Mouse (Mus musculus): ENCODE measurements around the gene Smc1b. TPM values are rescaled to one million over a fixed set of nuclear protein-coding genes. Genes with fewer than 3 reads are reported as not detected.

The Smc1b gene
- polyA plus RNA-seq, 1 experiment = 0.08 TPM

DNA sequence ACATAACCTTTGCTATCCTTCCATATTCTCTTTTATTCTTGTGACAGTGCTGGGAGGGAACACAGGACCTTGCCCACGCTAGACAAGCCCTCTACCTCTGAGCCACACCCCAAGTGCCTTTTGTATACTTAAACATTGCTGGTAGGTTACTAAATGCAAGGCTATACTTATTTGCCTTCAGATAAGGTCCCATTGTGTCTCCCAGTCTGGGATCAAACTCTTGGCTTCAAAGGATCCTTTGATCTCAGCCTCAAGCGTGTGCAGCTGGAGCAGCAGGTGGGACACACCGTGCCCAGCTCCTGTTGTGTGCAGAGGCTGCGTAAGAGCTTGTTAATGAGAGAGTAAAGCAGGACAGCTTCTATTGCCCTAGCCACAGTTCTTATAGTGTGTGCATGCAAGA, 104.0 kb downstream of the Smc1b start:
- TF ChIP-seq CTCF (IDR thresholded peaks at IDR 0.05; ENCODE audit: extremely low read depth, insufficient read depth, insufficient read length, insufficient replicate concordance) = no peak
- TF ChIP-seq POLR2A (IDR thresholded peaks at IDR 0.05; ENCODE audit: low read depth, low read length) = no peak
- H3K27me3 ChIP-seq (ENCODE audit: control insufficient read depth, insufficient read depth, low read length) = no peaks in the 10 kb centered on the region
- DNase-seq (ENCODE audit: low read depth in 1 of 2, low spot score in 2 of 2) = no peak
- H3K36me3 ChIP-seq (ENCODE audit: control insufficient read depth, insufficient read depth, low read length) = no peaks in the 10 kb centered on the region
- H3K27ac ChIP-seq (ENCODE audit: insufficient read depth, low read length) = no peak overlapping the region
- no peak overlapping the region for H3K4me3 ChIP-seq (ENCODE audit: extremely low read depth, insufficient read depth, insufficient read length)
- H3K4me1 ChIP-seq (ENCODE audit: control insufficient read depth, insufficient read depth, insufficient read length) = no peaks in the 10 kb centered on the region
- 75% methylated on average over 4 of the region's 4 CpGs for WGBS

DNA sequence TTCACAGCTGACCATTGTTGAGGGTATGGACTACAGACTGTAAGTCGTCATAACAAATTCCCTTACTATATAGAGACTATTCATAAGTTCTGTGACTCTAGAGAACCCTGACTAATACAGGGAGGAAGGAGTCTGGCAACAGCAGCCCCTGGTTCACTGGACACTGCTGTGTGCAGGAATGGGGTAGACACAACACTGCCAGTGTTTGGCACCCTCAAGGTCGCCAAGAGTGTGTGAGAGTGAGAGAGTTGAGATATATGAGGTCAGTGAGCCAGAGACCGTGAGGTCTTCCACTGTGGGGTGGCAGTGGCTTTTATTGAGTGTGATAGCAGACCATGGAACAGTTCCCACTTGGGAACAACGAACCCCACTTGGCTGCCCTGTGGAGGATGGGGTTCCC, 105.6 kb downstream of the Smc1b start:
- 76% methylated on average over 4 of the region's 4 CpGs for WGBS

DNA sequence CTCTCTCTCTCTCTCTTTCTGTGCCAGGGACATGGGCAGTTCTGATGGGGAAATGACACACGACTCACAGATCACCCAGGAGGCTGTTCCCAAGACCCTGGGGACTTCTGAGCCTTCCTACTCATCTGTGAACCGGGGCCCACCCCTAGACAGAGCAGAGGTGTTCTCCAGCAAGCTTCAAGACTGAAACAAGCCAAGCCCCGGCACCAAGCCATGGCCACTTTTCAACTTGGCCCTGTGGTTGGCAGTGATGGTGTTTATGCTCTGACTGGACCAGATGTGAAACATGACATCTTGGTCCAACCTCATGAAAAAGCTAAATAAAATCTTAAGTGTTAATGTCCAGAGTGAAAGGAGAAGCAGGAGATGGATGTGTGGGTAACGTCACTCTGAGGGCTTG, 109.6 kb downstream of the Smc1b start:
- TF ChIP-seq CTCF (IDR thresholded peaks at IDR 0.05; ENCODE audit: extremely low read depth, insufficient read depth, insufficient read length, insufficient replicate concordance) (no peak), POLR2A (IDR thresholded peaks at IDR 0.05; ENCODE audit: low read depth, low read length) (no peak)
- Histone ChIP-seq H3K27ac (ENCODE audit: insufficient read depth, low read length) (no peak overlapping the region), H3K4me1 (ENCODE audit: control insufficient read depth, insufficient read depth, insufficient read length) (no peaks in the 10 kb centered on the region), H3K4me3 (ENCODE audit: extremely low read depth, insufficient read depth, insufficient read length) (no peak overlapping the region), H3K36me3 (ENCODE audit: control insufficient read depth, insufficient read depth, low read length) (no peaks in the 10 kb centered on the region), H3K27me3 (ENCODE audit: control insufficient read depth, insufficient read depth, low read length) (no peaks in the 10 kb centered on the region)
- DNase-seq (ENCODE audit: low read depth in 1 of 2, low spot score in 2 of 2) = no peak
- WGBS = 63% methylated on average over 4 of the region's 4 CpGs

More for the DNA sequence above, 105.6 kb downstream of the Smc1b start:
- Histone ChIP-seq H3K4me1 (ENCODE audit: control insufficient read depth, insufficient read depth, insufficient read length) (no peaks in the 10 kb centered on the region), H3K27ac (ENCODE audit: insufficient read depth, low read length) (no peak overlapping the region), H3K36me3 (ENCODE audit: control insufficient read depth, insufficient read depth, low read length) (no peaks in the 10 kb centered on the region), H3K4me3 (ENCODE audit: extremely low read depth, insufficient read depth, insufficient read length) (no peak overlapping the region), H3K27me3 (ENCODE audit: control insufficient read depth, insufficient read depth, low read length) (no peaks in the 10 kb centered on the region)
- no peak for TF ChIP-seq POLR2A (IDR thresholded peaks at IDR 0.05; ENCODE audit: low read depth, low read length)
- DNase-seq (ENCODE audit: low read depth in 1 of 2, low spot score in 2 of 2) = no peak

DNA sequence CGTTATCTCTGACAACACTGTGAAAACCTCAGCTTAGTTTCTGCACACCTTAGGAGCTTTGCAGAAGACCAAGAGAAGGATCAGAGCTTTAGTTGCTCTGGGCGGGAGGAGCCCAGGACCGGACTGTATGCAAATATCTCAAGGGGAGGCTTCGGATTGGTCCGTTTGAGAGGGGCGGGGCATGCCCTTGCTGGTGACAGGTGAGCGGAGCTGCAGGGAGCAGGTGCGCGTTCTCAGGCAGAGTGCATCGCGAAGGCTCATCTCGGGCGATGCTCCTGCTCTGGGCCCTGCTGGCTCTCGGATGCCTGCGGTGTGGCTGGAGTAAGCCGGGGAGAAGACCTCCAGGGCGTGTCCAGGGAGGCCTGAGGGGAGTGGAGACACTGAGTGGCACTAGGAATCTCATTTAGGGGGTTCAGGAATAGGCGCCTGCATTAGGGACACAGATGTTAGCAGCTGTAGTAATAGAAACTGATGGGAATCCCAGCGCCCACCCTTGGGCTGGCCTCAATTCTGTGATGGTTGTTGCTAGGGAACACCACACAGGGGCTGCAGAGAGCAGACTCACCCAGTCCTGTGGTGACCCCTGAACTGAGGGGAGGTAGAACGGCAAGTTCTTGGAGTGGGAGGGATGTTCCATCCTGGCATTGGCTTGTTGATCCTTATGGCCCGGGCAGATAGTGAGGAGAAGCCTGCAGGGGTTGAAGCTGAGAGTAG, 114.7 kb downstream of the Smc1b start, which contains the start of gene Upk3a:
Upk3a (plus strand) TSS at position 191 of the 714 bp plus-strand sequence.
- WGBS = 14% methylated on average over 21 of the region's 21 CpGs
- H3K27me3 ChIP-seq (ENCODE audit: control insufficient read depth, insufficient read depth, low read length) = peaks cover 3% of the 10 kb centered on the region; the same call in 1 of the 2 replicates
- no peaks in the 10 kb centered on the region for H3K36me3 ChIP-seq (ENCODE audit: control insufficient read depth, insufficient read depth, low read length)
- no peaks in the 10 kb centered on the region; the same call in 1 of the 2 replicates for H3K4me1 ChIP-seq (ENCODE audit: control insufficient read depth, insufficient read depth, insufficient read length)
- DNase-seq (ENCODE audit: low read depth in 1 of 2, low spot score in 2 of 2) = peak in 1 of 2 experiments; percentile 14
- TF ChIP-seq POLR2A (IDR thresholded peaks at IDR 0.05; ENCODE audit: low read depth, low read length) (no peak), CTCF (IDR thresholded peaks at IDR 0.05; ENCODE audit: extremely low read depth, insufficient read depth, insufficient read length, insufficient replicate concordance) (no peak)
- H3K27ac ChIP-seq (ENCODE audit: insufficient read depth, low read length) = no peak within 1 kb of the TSS
- no peak within 1 kb of the TSS for H3K4me3 ChIP-seq (ENCODE audit: extremely low read depth, insufficient read depth, insufficient read length)

DNA sequence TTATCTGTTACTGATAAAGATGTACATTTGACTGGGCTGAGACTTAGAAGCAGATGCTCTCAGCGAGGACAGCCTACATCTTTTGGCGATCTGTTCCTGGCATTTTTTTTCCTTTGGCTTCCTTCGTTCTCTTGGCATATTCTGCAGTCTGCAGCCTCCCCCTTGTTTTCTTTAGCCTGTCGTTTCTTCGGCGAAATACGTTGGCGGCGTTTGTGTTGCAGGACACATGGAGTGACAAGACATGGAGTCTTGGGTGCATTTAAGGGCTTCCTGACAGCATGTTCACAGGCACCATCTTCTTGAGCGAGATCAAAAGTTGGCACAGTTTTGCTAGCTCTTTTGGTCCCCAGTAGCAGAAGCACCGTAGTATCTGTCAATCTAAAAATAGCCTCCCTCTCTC, 116.0 kb downstream of the Smc1b start:
- TF ChIP-seq CTCF (IDR thresholded peaks at IDR 0.05; ENCODE audit: extremely low read depth, insufficient read depth, insufficient read length, insufficient replicate concordance) (no peak), POLR2A (IDR thresholded peaks at IDR 0.05; ENCODE audit: low read depth, low read length) (no peak)

More for the DNA sequence above, 116.0 kb downstream of the Smc1b start:
- Histone ChIP-seq H3K27ac (ENCODE audit: insufficient read depth, low read length) (no peak overlapping the region), H3K27me3 (ENCODE audit: control insufficient read depth, insufficient read depth, low read length) (peaks cover 3% of the 10 kb centered on the region; the same call in 1 of the 2 replicates), H3K36me3 (ENCODE audit: control insufficient read depth, insufficient read depth, low read length) (no peaks in the 10 kb centered on the region), H3K4me3 (ENCODE audit: extremely low read depth, insufficient read depth, insufficient read length) (no peak overlapping the region), H3K4me1 (ENCODE audit: control insufficient read depth, insufficient read depth, insufficient read length) (no peaks in the 10 kb centered on the region; the same call in 1 of the 2 replicates)
- no peak for DNase-seq (ENCODE audit: low read depth in 1 of 2, low spot score in 2 of 2)
- WGBS = 87% methylated on average over 11 of the region's 11 CpGs

Other genes with a start within 250 kb of the Smc1b start
- 0.21 and 0.25 TPM in 2 replicates for gene Gm29666, start 211.9 kb downstream of the Smc1b start, polyA plus RNA-seq (2012; rRNA removed)
- gene Nup50, start 208.6 kb downstream of the Smc1b start, polyA plus RNA-seq (2012; rRNA removed) = 6.4 and 7.1 TPM in 2 replicates
- 27.1 and 32.8 TPM in 2 replicates for gene 5031439G07Rik, start 143.4 kb downstream of the Smc1b start, polyA plus RNA-seq (2012; rRNA removed)
- gene Upk3a, start 114.8 kb downstream of the Smc1b start, polyA plus RNA-seq (2012; rRNA removed) = not detected in 2 replicates
- gene Fam118a, start 103.0 kb downstream of the Smc1b start, polyA plus RNA-seq (2012; rRNA removed) = 3.9 and 4.0 TPM in 2 replicates
- 0.08 TPM in 1 of 2 replicates, not detected in the other for gene Ribc2, start 114 bp upstream of the Smc1b start, polyA plus RNA-seq (2012; rRNA removed)
- 5.5 and 5.6 TPM in 2 replicates for gene Fbln1, start 74.0 kb upstream of the Smc1b start, polyA plus RNA-seq (2012; rRNA removed)
- gene Atxn10, start 204.3 kb upstream of the Smc1b start, polyA plus RNA-seq (2012; rRNA removed) = 35.7 and 56.2 TPM in 2 replicates